Mouse (Mus musculus): ENCODE measurements at regions not wholly inside any gene's neighbourhood (a gene's known extent, or its start where the extent isn't known, plus 50 kb on each side); places are given as distances from the start of the nearest gene placed in this dataset.

DNA sequence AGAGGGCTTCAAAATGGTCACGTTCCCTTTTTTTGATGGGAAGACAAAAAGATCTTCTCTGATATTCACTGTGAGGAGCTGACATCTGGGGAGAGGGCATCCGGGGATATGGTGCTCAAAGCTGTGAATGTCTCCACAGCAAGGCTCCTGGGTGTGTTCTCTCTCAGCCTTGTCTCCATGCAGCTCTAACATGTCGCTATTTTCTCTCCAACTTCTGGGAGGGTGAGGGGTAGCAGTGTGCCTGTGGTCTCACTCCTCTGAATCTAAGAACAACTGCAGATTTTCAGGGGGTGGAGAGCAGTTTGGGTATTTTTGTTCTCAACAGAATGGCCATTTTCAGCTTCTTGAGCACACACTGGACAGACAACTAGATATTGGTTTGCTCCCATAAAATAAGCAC, 290.1 kb downstream of the Spry2 start:
- in situ Hi-C loops (cut with MboI; ENCODE audit: low pct_unique_long_range_greater_than_20kb in 1 of 2, low sequenced_read_pairs in 2 of 2, unreplicated experiment in 1 of 2): no loop called here

DNA sequence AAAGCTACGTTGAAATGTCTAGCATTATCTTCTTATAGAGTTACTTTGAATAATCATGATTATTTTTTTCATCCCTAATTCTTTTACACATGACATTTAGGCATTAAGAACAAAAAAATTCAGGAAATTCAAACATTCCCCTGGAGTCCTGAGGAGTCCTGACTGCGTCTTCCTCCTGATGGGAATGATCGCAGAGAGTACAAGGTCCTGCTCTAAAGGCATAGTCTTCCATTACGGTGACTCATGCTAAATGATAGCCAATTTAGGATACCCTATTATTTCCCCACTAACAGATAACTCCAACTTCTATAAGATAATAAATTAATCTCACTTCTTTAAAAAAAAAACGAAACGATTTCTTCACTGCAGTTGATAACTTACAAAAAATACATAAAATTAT, 292.2 kb downstream of the Spry2 start:
- in situ Hi-C loops (cut with MboI; ENCODE audit: low pct_unique_long_range_greater_than_20kb in 1 of 2, low sequenced_read_pairs in 2 of 2, unreplicated experiment in 1 of 2): no loop called here

DNA sequence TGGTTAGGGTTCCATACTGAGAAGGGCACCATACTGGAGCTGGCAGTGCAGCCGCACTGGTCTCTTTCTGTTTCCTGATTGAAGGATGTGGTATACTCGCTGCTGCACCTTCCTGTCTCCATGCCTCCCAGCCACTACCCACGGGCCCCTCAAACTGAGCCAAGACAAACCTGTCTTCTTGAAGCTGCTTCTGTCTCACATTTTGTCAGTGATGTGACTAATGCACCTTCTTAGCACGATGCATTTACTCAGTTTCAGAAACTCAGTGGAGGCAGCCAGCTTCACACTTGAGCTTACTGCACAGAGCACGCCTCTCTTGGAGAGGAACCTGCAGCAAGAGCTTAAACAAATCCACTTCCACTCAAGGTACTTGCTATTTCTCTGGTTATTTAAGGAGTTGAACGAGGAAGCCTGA, 293.6 kb downstream of the Spry2 start:
- in situ Hi-C loops (cut with MboI; ENCODE audit: low pct_unique_long_range_greater_than_20kb in 1 of 2, low sequenced_read_pairs in 2 of 2, unreplicated experiment in 1 of 2): no loop called here

DNA sequence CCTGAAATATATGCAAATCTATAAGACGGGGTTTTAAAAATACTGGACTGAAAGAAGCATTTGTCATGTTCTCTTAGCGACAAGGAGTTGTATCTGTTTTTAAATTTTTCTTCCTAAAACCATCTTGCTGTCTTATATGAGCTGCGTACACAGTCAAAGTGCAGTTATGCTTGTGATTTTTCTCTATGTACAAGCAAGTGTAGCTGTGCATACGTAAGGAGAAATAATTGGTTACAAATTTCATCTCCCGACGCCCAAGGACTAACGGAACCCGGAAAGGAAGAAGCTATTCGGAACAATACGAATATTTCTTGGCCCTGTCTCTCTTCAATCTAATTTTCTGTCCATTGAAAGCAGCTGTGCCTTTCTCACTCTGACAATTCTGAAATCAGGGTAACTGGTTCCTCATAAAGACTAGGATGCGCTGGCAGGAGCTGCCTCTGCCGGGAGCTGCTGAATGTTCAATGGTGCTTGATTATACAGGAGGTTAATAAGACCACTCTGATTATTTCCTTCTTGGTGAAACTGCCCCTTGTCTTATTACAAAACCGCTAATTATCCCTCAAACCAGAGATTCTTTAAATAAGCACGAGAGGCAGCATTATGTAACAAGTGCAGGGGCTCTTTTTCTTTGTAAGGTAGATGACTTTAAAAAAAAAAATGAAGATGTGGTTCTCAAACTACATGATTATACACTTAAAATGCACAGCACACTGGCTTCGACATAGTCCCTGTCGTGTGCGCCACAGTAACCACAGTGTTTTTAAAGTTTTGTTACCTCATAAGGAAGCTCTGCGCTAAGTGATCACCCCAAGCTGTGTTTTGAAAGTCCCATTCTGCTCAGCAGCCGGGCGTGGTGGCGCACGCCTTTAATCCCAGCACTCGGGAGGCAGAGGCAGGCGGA, 296.8 kb downstream of the Spry2 start:
- in situ Hi-C loops (cut with MboI; ENCODE audit: low pct_unique_long_range_greater_than_20kb in 1 of 2, low sequenced_read_pairs in 2 of 2, unreplicated experiment in 1 of 2): no loop called here

DNA sequence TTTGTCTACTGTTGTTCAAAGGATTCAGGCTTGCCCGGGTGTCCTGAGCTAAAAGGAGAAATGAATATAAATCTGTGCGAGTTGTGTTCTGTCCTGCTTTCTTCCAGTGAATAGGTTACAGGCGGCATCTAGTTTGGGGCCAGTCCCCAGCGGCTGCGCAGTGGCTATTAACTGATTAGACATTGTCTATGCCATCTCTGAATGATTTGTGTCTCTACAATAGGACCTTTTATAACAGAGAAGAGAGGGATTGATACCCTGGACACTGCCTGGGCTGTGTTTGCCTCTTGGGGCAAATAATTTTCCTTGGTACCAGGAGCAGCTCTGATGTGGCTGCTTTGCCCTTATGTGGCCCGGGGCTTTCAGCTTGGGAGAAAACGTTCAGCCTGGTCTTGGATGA, 306.9 kb downstream of the Spry2 start:
- in situ Hi-C loops (cut with MboI; ENCODE audit: low pct_unique_long_range_greater_than_20kb in 1 of 2, low sequenced_read_pairs in 2 of 2, unreplicated experiment in 1 of 2): no loop called here

DNA sequence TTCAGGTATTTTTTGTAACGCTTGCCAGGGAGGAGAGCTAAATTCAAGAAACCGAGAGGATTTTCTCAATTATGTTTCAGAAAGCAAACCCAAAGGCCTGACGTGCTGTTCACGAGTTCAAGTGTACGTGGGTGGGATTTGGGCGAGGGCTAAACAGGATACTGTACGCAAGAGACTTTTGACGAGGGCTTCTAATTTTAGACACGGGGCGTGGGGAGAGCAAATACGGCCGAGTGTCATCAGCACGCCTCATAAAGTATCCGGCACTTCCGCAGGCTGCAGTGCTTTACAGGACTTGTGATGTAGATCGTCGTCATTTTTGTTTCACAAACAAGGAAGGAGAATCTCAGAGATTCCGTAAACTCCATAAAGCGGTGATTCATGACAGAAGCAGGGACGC, 307.4 kb downstream of the Spry2 start:
- in situ Hi-C loops (cut with MboI; ENCODE audit: low pct_unique_long_range_greater_than_20kb in 1 of 2, low sequenced_read_pairs in 2 of 2, unreplicated experiment in 1 of 2): no loop called here

DNA sequence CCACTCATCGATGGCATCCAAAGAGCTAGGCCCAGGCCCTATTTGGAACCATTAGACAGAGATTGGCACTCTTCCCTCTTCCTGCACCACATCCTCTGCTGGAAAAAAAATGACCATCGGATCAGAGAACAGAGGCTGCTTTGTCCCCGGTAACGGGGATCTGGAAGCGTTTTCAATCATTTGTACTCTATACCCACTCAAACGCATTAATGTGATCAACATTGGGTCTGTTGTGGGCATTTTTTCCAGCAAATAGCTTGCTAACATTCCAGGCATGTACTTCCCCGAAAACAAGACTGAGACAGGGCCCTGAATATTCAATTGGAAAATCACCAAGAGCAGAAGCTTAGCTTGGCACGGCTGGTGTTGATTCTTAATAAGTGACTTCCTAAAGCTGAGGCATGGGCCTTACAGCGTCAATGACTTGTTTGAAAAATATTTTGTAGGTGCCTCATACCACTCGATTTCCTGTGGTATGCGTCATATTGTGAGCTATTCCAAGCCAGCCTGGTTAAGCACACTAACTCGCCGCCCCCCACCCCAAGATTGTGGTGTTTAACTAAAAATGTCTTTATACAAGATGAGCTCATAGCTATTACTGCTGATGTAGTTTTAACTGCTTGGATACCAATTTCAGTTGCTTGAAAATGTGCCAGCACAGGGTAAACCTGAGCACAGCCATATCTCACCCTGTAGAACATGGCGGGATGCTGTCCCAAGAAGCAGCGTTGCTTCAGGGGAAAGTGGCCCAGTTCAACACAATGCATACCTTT, 308.0 kb downstream of the Spry2 start:
- in situ Hi-C loops (cut with MboI; ENCODE audit: low pct_unique_long_range_greater_than_20kb in 1 of 2, low sequenced_read_pairs in 2 of 2, unreplicated experiment in 1 of 2): no loop called here

DNA sequence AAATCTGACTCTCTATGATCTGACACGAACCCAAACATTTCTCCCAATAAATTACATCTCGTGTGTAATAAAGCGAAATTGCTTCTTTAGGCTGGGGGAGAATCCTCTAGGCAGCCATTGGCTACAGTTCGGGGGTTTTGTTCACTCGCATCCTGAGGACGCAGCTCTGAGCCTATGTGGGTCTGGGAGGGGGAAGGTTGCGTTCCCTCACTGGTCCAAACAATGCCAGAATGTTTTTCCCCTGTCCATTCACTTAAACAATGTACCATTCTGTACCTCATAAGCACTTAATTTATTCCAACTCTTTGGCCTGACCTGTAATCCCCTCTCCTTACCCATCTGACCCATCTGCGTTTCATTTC, 308.6 kb downstream of the Spry2 start:
- in situ Hi-C loops (cut with MboI; ENCODE audit: low pct_unique_long_range_greater_than_20kb in 1 of 2, low sequenced_read_pairs in 2 of 2, unreplicated experiment in 1 of 2): no loop called here

DNA sequence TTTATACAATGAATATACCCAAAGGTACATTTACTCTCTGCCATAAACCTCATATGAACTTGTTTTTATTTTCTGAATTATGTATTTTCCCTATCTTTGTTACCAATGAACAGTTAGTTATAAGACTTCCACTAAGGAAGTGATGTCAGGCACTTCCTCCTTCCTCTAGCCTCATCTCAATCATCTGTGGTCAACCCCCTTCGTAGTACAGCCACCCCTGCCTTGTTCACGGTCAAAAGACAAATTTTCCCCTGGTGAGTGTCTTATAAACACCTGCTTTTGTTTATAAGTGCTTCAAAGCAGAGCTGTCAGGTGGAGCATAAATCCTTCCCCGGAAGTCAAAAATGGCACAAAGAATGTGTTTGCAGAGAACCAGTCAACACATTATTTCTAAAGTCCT, 312.0 kb downstream of the Spry2 start:
- in situ Hi-C loops (cut with MboI; ENCODE audit: low pct_unique_long_range_greater_than_20kb in 1 of 2, low sequenced_read_pairs in 2 of 2, unreplicated experiment in 1 of 2): no loop called here

DNA sequence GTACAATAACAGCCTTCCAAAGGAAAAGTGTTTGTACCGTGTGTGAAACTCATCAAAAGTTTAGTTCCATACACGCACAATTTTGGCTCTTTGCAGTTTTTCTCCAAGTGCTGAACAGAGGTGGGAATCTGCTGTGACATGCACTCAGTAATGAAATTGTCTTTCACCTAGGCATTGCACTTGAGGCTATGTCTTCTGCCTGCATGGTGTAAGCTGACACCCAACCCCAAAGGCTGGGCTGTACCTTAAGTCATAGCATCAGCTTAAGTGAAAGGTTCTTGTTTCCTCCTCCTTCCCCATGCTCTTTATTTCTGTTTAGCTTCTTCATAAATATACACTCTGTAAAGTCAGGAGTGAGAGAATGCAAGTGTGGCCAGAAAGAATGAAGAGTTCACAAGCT, 313.1 kb downstream of the Spry2 start:
- in situ Hi-C loops (cut with MboI; ENCODE audit: low pct_unique_long_range_greater_than_20kb in 1 of 2, low sequenced_read_pairs in 2 of 2, unreplicated experiment in 1 of 2): no loop called here

DNA sequence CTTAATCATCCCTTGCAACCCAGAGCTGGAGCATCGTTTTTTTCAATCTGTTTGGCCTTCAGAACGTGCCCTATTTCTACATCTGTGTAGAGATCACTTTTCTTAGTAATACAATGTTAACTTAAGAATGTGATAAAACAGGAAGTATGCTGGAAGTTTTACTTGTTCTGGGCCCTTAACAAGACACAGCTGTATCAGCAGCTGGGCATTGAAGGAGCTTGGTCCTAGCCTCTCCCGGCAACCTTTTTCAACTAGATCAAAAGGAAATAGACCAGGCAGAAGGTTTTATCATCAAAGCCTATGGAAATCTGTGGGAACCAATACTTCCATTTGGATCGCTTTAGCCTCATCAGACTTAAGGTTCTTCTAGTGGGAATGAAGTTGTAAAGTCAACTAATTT, 317.9 kb downstream of the Ndfip2 start:
- in situ Hi-C loops (cut with MboI; ENCODE audit: low pct_unique_long_range_greater_than_20kb in 1 of 2, low sequenced_read_pairs in 2 of 2, unreplicated experiment in 1 of 2): no loop called here

DNA sequence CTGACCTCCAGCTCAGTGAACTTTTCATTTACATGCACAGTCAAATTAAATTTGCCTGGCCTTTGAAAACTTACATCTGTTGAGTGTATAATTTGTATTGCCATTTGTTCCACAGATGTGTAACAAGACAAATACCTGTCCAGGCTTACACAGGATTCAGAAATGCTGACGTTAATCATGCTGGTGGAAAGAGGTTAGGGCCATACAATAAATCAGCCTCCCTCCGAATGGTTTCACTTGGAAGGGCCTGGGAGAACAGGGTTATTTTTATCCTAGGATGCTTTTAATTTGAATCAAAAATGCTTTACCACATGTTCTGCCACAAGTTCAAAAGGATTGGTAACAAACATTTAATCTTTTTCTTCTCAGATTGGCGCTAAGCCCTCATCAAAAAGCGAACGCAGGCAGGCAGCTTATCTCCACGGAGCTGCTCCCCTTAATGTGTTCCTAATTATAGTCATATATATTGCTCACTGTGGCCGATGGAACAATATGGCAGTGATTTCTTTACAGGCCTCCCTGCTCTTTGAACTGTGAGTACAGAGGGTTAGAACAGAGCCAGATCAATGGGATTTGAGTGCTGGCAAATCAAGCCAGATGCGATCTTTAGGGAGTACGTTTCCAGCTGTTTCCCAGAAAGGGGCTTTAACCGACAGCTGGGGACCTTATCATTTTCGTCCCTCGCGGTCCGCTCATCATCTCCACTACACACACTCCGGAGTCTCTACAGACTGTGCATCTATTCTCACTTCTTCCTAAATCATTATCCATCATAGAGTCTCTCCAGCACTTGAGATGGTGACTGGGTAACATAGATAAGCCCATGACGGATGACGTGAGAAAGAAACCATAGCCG, 313.9 kb downstream of the Ndfip2 start:
- in situ Hi-C loops (cut with MboI; ENCODE audit: low pct_unique_long_range_greater_than_20kb in 1 of 2, low sequenced_read_pairs in 2 of 2, unreplicated experiment in 1 of 2): no loop called here

DNA sequence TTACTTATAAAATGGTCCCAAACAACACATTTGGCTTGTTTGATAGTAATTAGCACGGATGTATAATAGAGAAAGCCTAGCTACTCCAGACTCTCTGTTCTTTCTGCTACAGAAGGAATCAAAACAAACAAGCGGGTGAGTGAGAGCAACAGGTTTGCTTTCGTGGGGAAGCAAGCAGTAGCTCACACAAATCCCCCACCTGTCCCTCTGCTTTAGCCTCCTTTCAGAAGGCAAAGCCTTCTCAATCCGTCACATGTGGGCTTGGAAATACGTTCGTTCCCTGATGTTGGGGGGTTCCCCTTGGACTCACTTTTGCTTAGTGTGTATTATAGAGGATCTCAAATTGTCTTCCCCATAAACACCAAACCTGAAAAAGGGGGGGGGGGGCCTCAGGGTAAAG, 311.8 kb downstream of the Ndfip2 start:
- in situ Hi-C loops (cut with MboI; ENCODE audit: low pct_unique_long_range_greater_than_20kb in 1 of 2, low sequenced_read_pairs in 2 of 2, unreplicated experiment in 1 of 2): no loop called here

DNA sequence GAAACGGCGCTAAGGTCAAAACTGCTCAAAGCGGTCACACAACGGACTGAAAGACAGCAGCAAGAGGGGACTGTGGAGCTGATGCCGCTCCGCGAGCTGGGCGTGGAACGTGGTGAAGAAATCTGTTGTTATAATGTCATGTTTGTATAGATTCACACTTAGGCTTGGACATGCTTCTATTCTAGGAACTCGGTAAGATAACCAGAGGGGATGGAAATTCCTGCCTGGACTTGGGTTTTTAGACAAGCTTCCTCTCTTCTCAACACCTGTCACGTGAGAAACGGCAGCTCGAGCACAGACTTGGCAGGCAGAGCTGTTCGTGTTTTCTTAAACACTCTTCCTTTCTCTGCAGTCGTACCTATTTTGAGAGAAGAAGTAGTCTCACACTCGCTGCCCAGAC, 307.5 kb downstream of the Ndfip2 start:
- in situ Hi-C loops (cut with MboI; ENCODE audit: low pct_unique_long_range_greater_than_20kb in 1 of 2, low sequenced_read_pairs in 2 of 2, unreplicated experiment in 1 of 2): no loop called here

DNA sequence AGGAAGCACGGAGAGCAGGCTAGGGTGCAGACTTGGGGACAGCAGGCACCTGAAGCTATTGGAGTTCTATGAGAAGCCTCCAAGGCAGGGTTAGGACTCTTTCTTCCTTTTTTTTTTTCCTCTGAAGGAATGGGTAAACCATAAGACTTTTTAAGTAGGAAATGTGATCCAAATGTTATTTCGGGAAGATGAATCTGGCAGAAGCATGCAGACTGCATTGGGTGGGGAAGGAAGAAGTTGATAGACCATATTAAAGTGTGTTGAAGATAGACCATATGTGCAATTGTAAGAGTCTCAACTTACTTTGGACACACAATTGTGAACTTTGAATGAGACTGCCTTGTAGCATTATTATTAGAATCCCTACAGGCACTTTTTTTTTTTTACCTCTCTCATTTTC, 304.5 kb downstream of the Ndfip2 start:
- in situ Hi-C loops (cut with MboI; ENCODE audit: low pct_unique_long_range_greater_than_20kb in 1 of 2, low sequenced_read_pairs in 2 of 2, unreplicated experiment in 1 of 2): no loop called here

DNA sequence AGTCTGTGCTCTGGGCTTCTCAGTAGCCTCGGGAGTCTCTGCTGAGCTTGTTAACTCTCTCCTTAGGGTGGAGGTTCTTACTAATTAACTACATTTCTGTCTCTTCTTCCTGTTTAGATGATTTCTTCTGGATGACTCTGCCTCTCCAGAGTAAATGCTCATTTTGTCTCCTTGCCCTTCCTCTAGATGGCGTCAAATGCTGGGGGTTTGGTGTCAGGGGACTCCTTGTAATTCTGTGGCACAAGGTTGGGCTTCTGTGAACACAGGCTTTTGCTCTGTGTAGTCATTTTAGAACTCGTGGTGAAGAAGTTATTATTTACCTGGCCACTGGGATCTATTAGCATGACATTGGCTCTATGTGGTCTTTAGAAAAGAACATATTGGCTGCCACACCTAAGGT, 298.4 kb downstream of the Ndfip2 start:
- in situ Hi-C loops (cut with MboI; ENCODE audit: low pct_unique_long_range_greater_than_20kb in 1 of 2, low sequenced_read_pairs in 2 of 2, unreplicated experiment in 1 of 2): no loop called here

DNA sequence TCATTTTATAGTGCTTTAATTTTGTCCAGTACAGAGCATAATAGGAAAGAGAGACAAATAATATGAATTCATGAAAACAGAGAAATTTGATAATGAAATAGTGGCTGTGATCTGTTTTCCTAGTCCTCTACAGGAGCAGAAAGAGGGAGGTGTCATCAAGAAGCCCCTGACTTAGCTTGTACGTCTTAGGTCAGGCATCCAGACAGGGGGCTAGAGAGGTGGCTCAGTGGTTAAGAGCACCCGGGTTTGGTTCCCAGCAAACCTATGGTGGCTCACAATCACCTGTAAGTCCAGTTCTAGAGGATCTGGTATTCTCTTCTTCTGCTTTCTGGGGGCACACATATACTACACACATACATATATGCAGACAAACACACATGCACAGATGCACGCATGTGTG, 285.7 kb downstream of the Ndfip2 start:
- in situ Hi-C loops (cut with MboI; ENCODE audit: low pct_unique_long_range_greater_than_20kb in 1 of 2, low sequenced_read_pairs in 2 of 2, unreplicated experiment in 1 of 2): no loop called here

DNA sequence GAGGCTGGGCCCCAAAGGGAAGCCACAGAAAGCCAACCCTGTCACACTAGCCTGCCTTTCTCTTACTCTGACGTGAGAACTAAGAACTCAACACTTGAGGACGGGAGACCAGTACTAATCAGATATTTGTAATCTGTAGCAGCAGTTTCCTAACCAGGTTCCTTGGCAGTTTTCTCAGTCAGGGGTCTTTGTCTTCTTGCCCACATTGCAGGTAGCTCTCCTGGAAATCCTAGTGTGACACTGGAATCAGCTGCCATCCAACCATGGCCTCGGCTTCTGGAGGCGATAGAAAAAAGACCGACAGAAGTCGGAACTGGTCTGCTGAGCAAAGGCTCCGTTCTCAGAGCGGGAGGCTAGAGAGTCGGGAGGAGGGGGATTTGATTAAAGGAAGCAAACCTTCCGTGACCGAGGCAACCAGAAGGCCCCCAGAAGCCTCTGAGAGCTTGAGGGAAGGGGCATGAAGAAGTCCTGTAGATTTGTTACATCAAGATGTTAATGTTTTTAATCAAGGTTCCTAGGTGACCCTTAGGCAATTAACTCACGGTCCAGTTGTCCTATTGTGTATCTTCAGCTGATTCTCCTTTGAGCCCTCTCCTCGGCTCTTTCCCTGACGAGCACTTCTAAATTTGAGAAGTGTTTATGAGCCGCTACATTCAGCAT, 284.2 kb downstream of the Ndfip2 start:
- in situ Hi-C loops (cut with MboI; ENCODE audit: low pct_unique_long_range_greater_than_20kb in 1 of 2, low sequenced_read_pairs in 2 of 2, unreplicated experiment in 1 of 2): no loop called here

DNA sequence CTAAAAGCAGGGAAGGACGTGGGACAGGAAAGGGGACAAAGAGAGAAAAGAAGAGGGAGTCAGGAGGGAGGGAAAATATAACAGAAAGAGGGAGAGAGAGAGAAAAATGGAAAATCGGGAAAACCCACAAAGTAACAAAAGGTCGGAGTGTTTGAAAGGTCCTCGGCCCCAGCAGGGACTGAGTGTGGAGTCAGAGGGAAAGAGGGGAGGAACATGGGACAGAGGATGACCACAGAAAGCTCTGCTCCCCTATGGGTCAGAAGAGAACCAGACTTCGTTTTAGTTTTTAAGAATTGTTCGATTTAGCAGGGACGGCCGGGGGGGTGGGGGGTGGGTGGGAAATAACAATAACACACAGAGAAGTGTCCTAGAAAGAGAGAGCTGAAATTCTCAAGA, 283.7 kb downstream of the Ndfip2 start:
- in situ Hi-C loops (cut with MboI; ENCODE audit: low pct_unique_long_range_greater_than_20kb in 1 of 2, low sequenced_read_pairs in 2 of 2, unreplicated experiment in 1 of 2): no loop called here

Data from mouse embryonic stem cell (cell line).